Mouse (Mus musculus) erythroblast, adult 5-6 weeks (primary cell): ENCODE results near the gene Ankfn1. TPM values are rescaled to one million over a fixed set of nuclear protein-coding genes. Genes with fewer than 3 reads are reported as not detected.

Experiments used
- ATAC-seq: replicated peaks from 2 replicates; pipeline ENCODE4 v1.8.0; 2016; ENCODE audit warnings: moderate number of reproducible peaks, mild to moderate bottlenecking, moderate TSS enrichment, inconsistent platforms; ENCODE audit not compliant: poor library complexity, low FRiP score, severe bottlenecking
- total RNA-seq, 2 experiments: library from RNA; stranded (forward) in 1 of 2; stranded (reverse) in 1 of 2; fragments of 150-400 nt in 1 of 2; fragments of 200-764, 138-1000 nt in 1 of 2; gene quantifications; 2 replicates each; pipeline versions ENCODE4 v1.2.3 to v1.2.4; 2015 to 2017; ENCODE audit warnings: low replicate concordance in 2 of 2

Gene Ankfn1
- total RNA-seq, 2 experiments from 2014 or later: not detected

GRCm38 (mm10) chr11:89696431-89697403, 80.7 kb downstream of the Ankfn1 start:
- ATAC-seq: no peak

- no peak for ATAC-seq
Observed at GRCm38 (mm10) chr11:89693686-89694085, 83.8 kb downstream of the Ankfn1 start.

- ATAC-seq: no peak
Observed at GRCm38 (mm10) chr11:89676922-89677321, 100.5 kb downstream of the Ankfn1 start.

- no peak for ATAC-seq
Observed at GRCm38 (mm10) chr11:89673916-89674507, 103.4 kb downstream of the Ankfn1 start.

GRCm38 (mm10) chr11:89672510-89673085, 104.9 kb downstream of the Ankfn1 start:
- ATAC-seq: no peak

- no peak for ATAC-seq
Observed at GRCm38 (mm10) chr11:89665170-89665880, 112.1 kb downstream of the Ankfn1 start.

- ATAC-seq: no peak
Observed at GRCm38 (mm10) chr11:89659048-89659447, 118.4 kb downstream of the Ankfn1 start.

GRCm38 (mm10) chr11:89656556-89656955, 120.9 kb downstream of the Ankfn1 start:
- ATAC-seq: no peak

GRCm38 (mm10) chr11:89635740-89636139, 141.7 kb downstream of the Ankfn1 start:
- no peak for ATAC-seq

- no peak for ATAC-seq
Observed at GRCm38 (mm10) chr11:89631315-89631714, 146.1 kb downstream of the Ankfn1 start.

- ATAC-seq: no peak
Observed at GRCm38 (mm10) chr11:89628562-89628961, 148.9 kb downstream of the Ankfn1 start.

GRCm38 (mm10) chr11:89627232-89627631, 150.2 kb downstream of the Ankfn1 start:
- ATAC-seq: no peak

GRCm38 (mm10) chr11:89623698-89624445, 153.6 kb downstream of the Ankfn1 start:
- ATAC-seq: no peak

- no peak for ATAC-seq
Observed at GRCm38 (mm10) chr11:89619955-89620354, 157.5 kb downstream of the Ankfn1 start.

- ATAC-seq: no peak
Observed at GRCm38 (mm10) chr11:89615806-89616205, 161.6 kb downstream of the Ankfn1 start.

GRCm38 (mm10) chr11:89611596-89611995, 165.9 kb downstream of the Ankfn1 start:
- ATAC-seq: no peak

GRCm38 (mm10) chr11:89608071-89608470, 169.4 kb downstream of the Ankfn1 start:
- no peak for ATAC-seq

GRCm38 (mm10) chr11:89607270-89607669, 170.2 kb downstream of the Ankfn1 start:
- no peak for ATAC-seq

GRCm38 (mm10) chr11:89606346-89606745, 171.1 kb downstream of the Ankfn1 start:
- no peak for ATAC-seq
